Mouse (Mus musculus) brain, adult 2 months (tissue): ENCODE measurements around the gene Rabggta.
A peak's percentile ranks its signal among the peaks of the same experiment; 100 is the strongest.

Experiments
- DNase-seq: peaks from one replicate; pipeline ENCODE4 v3.0.0; 2011; ENCODE audit warnings: low read depth, low spot score

Gene Rabggta

GRCm38 (mm10) chr14:55721700-55722437, at the start of gene Rabggta:
Rabggta (minus strand) TSS chr14:55722263.
- peak; percentile 98 for DNase-seq

DNA sequence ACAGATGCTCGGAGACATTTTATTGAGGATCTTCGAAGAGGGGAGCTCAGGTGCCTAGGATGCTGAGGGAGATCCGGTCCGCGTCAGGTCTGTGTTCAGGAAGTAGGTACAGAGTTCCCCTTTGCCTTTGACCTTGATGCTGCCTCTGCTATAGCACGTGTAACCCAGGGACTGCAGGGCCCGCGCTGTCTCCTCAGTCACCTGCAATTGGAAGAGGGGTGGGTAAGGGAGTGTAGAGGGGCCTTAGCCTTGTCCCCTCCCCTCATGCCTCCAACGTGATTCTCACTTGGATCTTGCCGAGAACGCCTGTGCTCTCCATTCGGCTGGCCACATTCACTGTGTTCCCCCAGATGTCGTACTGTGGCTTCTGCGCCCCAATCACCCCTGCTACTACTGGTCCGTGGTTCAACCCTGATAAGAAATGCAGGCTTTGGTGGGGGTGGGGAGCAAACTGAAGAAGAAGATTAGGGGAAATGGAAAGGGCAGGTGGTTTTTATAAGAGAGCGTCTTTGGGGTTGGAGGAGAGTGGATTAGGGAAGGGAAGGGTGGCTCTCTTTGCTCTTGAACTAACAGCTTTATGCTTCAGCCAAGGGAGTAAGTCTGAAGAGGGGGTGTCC, 47.1 kb upstream of the Rabggta start:
- no peak for DNase-seq

DNA sequence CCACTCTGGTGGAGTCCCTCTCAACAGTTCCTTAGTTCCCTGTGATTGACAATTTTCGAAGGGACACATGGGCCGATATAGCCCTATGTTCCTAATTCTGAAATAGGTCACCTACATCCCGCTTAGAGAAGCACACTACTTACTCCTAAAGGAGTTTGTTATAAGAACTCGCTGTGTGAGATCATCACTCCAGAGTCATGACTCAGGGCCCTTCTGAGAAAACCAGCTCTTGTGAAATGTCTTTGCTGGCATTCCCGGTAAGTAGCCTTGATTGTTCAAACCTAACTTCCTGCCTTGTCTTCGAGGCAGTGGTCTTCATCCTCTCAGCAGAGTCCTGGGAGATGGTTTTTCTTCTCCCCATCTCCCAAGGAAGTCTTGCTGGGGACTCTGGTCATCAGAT, 46.5 kb upstream of the Rabggta start:
- no peak for DNase-seq

- DNase-seq = peak; percentile 83
Measured at GRCm38 (mm10) chr14:55767519-55768414, 45.7 kb upstream of the Rabggta start.

- DNase-seq = no peak
Measured at GRCm38 (mm10) chr14:55765696-55766095, 43.6 kb upstream of the Rabggta start, which contains the start of gene Ltb4r1. Ltb4r1 (plus strand) TSS chr14:55765962.

GRCm38 (mm10) chr14:55763166-55763565, 41.1 kb upstream of the Rabggta start:
- DNase-seq = peak; percentile 18

DNA sequence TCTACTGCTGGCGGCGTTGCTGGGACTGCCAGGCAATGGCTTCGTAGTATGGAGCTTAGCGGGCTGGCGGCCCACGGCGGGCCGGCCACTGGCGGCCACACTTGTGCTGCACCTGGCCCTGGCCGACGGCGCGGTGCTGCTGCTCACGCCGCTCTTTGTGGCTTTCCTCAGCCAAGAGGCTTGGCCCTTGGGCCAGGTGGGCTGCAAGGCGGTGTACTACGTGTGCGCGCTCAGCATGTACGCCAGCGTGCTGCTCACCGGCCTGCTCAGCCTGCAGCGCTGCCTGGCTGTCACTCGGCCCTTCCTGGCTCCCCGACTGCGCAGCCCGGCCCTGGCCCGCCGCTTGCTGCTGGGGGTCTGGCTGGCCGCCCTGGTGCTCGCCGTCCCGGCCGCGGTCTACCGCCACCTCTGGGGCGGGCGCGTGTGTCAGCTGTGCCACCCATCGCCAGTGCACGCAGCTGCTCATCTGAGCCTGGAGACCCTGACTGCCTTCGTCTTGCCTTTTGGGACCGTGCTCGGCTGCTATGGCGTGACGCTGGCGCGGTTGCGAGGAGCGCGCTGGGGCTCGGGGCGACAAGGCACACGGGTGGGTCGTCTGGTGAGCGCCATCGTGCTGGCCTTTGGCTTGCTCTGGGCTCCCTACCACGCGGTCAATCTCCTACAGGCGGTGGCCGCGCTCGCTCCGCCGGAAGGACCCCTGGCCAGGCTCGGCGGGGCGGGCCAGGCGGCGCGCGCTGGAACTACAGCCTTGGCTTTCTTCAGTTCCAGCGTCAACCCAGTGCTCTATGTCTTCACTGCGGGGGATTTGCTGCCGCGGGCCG, 40.1 kb upstream of the Rabggta start:
- DNase-seq = peak; percentile 46

- no peak for DNase-seq
Measured at GRCm38 (mm10) chr14:55761163-55761562, 39.1 kb upstream of the Rabggta start, which contains the start of gene Ltb4r2. Ltb4r2 (plus strand) TSS chr14:55761428.

DNA sequence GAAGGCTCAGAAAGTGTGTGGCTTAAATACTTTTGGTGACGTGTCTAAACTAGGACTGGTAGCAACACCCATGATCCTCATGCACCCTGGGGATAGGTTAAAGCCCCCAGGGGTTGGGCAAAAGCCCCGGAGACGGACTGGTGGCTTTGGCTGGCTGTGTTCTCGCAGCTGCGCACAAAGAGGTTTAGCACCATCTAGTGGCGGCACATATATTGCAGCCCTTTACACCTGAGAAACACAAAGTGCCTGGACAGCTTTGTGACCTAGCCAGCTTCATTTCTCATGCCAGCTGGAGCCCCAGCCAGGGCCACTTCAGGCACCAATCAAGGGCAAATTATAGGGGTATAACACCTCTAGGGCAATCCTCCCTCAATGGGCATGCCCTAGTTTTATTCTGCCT, 38.1 kb upstream of the Rabggta start:
- DNase-seq = peak; percentile 79

DNA sequence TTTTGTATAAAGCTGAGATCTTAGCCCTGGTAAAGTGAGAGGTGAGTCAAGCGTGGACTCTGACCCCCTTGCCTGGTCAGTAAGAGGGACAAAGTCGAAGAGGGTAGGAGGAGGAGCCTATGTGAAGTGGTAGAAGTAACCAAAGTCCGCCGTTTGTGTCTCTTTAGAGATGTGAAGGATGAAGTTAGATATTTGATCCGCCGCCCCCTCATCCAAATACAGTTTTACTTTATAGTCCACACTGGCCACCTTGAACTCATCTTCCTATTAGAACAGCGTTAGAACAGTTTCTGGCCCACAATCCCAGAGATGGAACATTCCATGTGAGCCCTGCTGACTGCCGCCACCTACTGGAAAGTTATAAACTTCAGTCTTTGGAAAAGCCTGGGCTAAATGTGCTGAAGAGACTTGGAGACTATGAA, 36.3 kb upstream of the Rabggta start, which contains the start of gene Cideb:
Gene Cideb (minus strand): TSS at position 96 of the 422 bp plus-strand sequence.
- peak; percentile 75 for DNase-seq

DNA sequence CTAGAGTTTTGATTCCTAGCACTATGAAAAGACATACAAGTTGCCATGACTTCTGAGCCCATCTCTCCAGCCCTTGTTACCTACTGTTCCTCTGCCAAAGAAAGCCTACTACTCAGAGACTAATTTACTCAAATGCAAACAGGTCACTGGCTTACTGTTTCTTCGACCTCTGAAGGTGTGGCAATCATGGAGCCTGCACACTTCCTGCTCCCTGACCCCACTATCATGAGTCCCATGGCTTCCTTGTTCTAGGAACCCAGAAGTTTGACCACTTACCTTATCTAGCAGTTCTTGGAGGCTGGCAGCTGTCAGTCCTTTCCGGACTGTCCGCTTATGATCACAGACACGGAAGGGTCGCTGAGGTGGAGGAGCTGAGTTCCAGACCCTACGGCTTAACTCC, 35.5 kb upstream of the Rabggta start:
- no peak for DNase-seq

DNA sequence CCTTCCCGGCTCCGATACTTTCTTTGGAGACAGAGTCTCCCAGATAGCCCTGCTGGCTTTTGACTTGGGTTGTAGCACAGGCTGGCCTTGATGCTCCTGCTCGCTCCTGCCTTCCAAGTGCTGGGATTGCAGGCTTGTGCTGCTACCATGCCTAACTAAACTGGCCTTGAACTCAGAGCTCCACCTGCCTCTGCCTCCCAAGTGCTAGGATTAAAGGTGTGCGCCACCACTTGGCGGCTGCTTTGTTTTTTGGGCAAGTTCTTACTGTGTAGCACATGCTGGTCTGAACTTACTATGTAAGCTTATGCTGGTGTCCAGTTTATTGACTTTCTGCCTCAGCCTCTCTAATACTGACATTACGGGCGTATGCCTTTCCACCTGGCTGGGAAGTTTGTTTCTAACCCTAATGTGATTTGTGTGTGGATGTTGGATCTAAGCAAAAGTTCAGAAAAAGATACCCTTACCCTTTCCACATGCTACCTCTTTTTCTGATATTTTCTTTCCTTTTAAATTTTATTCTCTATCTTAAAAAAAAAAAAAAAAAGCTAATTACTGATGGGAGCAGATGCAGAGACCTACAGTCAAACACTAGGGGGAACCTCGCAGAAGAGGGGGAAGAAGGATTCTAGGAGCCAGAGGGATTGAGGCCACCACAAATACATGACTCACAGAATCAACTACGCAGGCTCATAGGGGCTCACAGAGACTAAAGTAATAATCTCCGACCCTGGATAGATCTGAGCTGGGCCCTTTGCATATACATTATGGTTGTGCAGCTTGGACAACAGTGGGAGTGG, 25.2 kb upstream of the Rabggta start:
- no peak for DNase-seq

- no peak for DNase-seq
Measured at GRCm38 (mm10) chr14:55745861-55746237, 23.8 kb upstream of the Rabggta start.

DNA sequence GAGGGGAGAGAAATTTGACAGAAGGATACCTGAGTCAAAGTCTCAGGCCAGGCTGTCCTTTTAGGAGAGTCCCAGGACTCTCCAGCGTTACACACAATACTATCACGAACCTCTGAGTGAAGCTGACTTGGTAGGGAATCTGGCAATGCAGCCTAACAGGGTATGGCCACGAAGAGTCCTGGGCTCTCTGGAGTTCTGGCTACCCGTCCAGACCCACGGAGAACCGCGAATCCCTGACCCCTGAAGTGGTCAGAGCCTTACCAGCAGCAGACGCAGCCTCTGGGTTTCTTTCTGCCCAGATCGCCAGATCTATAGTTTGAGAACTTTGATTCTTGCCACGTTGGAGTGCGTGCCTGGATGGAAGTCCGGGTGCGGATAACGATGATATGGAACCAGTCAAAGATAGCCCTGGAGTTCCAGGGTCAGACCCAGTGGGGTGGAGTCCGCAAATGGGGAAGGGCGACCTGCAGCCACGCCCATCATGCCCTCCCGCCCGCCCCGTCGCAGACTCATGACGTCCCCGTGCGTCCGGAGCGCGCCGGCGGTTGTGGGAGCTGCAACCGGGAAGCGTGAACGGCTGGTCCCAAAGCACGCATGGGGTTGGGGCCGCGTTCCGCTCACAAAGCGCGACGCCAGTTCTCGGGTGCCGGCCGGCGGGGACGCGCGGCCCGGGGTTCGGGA, 23.3 kb upstream of the Rabggta start, which contains the start of the genes Dhrs1 and Nop9:
Gene Dhrs1 (minus strand): TSS at position 511 of the 681 bp plus-strand sequence.
Gene Nop9 (plus strand): TSS at position 514 of the 681 bp plus-strand sequence.
- peak; percentile 92 for DNase-seq

- DNase-seq = peak; percentile 89
Measured at GRCm38 (mm10) chr14:55743711-55744110, 21.6 kb upstream of the Rabggta start.

DNA sequence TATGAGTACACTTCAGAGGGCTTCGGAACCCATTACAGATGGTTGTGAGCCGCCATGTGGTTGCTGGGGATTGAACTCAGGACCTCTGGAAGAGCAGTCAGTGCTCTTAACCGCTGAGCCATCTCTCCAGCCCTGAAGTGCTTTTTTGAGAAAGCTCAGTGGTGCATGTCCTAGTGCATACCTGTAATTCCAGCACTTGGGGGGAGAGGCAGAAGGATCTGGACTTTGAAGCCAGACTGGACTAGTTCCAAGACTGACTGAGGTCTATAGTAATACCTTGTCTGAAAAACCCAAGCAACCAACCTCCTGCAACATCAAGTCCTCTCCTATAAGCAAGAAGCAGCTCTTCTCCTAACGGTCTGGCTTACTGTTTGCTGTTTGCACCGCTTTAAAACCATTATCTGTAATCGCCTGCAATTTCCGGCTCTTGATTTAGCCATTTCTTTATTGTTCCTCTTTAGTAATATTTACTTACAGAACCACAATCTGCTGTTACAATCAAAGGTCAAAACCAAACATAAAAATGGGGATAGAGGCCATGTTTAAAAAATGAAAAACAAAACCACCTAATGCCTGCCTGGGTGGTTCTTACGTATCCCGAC, 15.1 kb upstream of the Rabggta start:
- DNase-seq = no peak

DNA sequence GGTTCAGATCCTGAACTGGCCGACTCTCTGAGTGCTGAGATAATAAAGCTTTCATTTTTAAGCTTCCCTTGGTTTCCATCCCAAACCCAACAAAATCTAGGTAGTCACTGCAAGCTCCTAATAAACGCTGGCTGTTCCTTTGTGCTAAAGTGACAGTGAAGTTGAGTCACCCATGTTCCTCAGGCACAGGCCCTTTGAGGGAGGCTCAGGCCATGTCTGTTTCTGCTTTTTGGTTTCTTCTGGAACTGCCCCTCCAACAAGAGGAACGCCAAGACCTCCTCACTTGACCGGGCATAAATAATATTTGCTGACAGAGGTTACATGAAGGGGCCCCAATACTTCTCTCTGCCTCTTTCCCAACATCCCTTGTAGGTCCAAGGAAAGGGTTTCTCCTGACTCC, 13.7 kb upstream of the Rabggta start:
- DNase-seq = no peak

GRCm38 (mm10) chr14:55735334-55735733, 13.3 kb upstream of the Rabggta start:
- no peak for DNase-seq

- DNase-seq = no peak
Measured at GRCm38 (mm10) chr14:55734869-55735268, 12.8 kb upstream of the Rabggta start.
